29 mouse cellular contexts compared by ENCODE assay signal in the genomic region with DNA sequence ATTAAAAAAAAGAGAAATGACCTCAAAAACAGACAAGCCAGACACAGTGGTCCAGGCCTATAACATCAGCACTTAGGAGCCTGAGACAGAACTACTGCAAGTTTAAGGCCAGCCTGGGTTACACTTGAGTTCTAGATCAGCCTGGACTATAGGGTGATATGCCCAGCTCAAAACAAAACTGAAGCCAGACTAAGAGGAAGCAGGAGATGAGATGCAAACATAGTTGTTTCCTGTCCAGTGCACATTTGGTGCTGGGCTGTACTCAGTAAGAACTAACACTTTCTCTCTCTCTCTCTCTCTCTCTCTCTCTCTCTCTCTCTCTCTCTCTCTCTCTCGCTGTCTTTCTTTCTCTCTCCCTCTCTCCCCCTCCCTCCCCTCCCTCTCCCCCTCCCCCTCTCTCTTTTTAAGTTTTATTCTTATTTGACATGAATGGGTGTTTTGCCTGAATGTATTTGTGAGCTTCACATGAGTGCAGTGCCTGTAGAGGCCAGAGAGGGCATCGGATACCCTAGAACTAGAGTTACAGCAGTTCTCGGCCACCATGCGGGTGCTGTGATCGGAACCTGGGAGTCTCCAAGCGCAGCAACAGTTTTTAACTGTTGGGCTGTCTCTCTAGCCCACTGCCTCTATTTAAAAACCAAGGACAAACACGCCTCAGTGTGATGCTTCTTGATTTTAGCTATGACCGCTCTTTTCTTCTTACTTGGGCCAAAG. TPM values are rescaled to one million over a fixed set of nuclear protein-coding genes. Genes with fewer than 3 reads are reported as not detected.
DNase-seq lines count a peak whose midpoint lies in the region; ATAC-seq and TF ChIP-seq lines count a peak whose summit lies in the region.
"Had no signal": no experiment of that assay in that cellular context is flagged by ENCODE, and none has a peak within 500 bp of the region (broad histone marks: within the 10 kb centered on the region; RNA-seq: fewer than 3 reads in every experiment).

No protein-coding gene starts in this region.

- no peak overlapping the region for H3K4me3 ChIP-seq in lung, postnatal 0 days (ENCODE audit: low read depth, low read length)
- H3K4me3 ChIP-seq: embryonic facial prominence, embryonic 12.5 days; forebrain, embryonic 15.5 days; heart, adult 2 months; heart, embryonic 12.5 days; hindbrain, embryonic 13.5 days; limb, embryonic 10.5 days; limb, embryonic 15.5 days; midbrain, embryonic 12.5 days had no signal

- no peaks in the 10 kb centered on the region for H3K36me3 ChIP-seq in lung, postnatal 0 days (ENCODE audit: insufficient read depth, low read length)
- H3K36me3 ChIP-seq: embryonic facial prominence, embryonic 12.5 days; forebrain, embryonic 15.5 days; limb, embryonic 10.5 days; midbrain, embryonic 12.5 days had no signal

- H3K27ac ChIP-seq in lung, postnatal 0 days (ENCODE audit: low read length), result no peak overlapping the region
- H3K27ac ChIP-seq: embryonic facial prominence, embryonic 12.5 days; forebrain, embryonic 15.5 days; heart, adult 2 months; hindbrain, embryonic 13.5 days; kidney, postnatal 0 days; limb, embryonic 10.5 days; limb, embryonic 15.5 days; midbrain, embryonic 12.5 days had no signal

- no peaks in the 10 kb centered on the region for H3K9me3 ChIP-seq in lung, postnatal 0 days (ENCODE audit: low read length)
- H3K9me3 ChIP-seq: embryonic facial prominence, embryonic 12.5 days; forebrain, embryonic 15.5 days; hindbrain, embryonic 13.5 days; limb, embryonic 10.5 days; limb, embryonic 15.5 days; midbrain, embryonic 12.5 days had no signal

- no peak overlapping the region for H3K9ac ChIP-seq in lung, postnatal 0 days (replicated peaks; ENCODE audit: low read depth)
- H3K9ac ChIP-seq: embryonic facial prominence, embryonic 12.5 days; forebrain, embryonic 15.5 days; heart, embryonic 12.5 days; hindbrain, embryonic 13.5 days; limb, embryonic 15.5 days; midbrain, embryonic 12.5 days had no signal

- 0 out of 2 replicates have a peak, but pooled peaks have one; percentile 7 for TF ChIP-seq CTCF in lung, postnatal 0 days (IDR thresholded peaks at IDR 0.05)

- H3K4me1 ChIP-seq in lung, postnatal 0 days (ENCODE audit: insufficient read depth, low read depth, low read length), result no peaks in the 10 kb centered on the region
- H3K4me1 ChIP-seq: embryonic facial prominence, embryonic 12.5 days; forebrain, embryonic 15.5 days had no signal

- H3K27me3 ChIP-seq in lung, postnatal 0 days (replicated peaks; ENCODE audit: insufficient read depth, low read length), result no peaks in the 10 kb centered on the region
- H3K27me3 ChIP-seq: embryonic facial prominence, embryonic 12.5 days; forebrain, embryonic 15.5 days; heart, embryonic 12.5 days; hindbrain, embryonic 13.5 days; limb, embryonic 15.5 days; midbrain, embryonic 12.5 days had no signal

- ATAC-seq in lung, postnatal 0 days, result no peak
- ATAC-seq in granulocyte monocyte progenitor cell, adult 5-6 weeks (replicated peaks; ENCODE audit: poor library complexity, severe bottlenecking), result peak; percentile 34; the same call in 1 of the 2 replicates
- ATAC-seq in megakaryocyte progenitor cell, adult 5-6 weeks (replicated peaks; ENCODE audit: poor library complexity), result no peak
- ATAC-seq: forebrain, embryonic 15.5 days; intestine, embryonic 16.5 days had no signal

- DNase-seq in lung, postnatal 0 days (ENCODE audit: low spot score), result no peak
- no peak for DNase-seq in lung, postnatal 14 days
- DNase-seq in A20 (ENCODE audit: low read depth, low spot score) (peak; percentile 82), ES-CJ7 (ENCODE audit: low read depth, low spot score) (peak; percentile 61)
- no peak for DNase-seq in layer of hippocampus, postnatal 10 days (ENCODE audit: low spot score in 2 of 2)
- DNase-seq in right cerebral cortex, postnatal 10 days (ENCODE audit: low spot score in 2 of 2), result no peak
- DNase-seq: adrenal gland, adult 8-10 months; cerebellum, adult 8-10 months; embryo, embryonic 11 days; gastrocnemius, postnatal 36 days; heart, adult 2 months; heart, postnatal 4 days; kidney, adult 8-10 months; kidney, postnatal 4 days; layer of hippocampus, postnatal 36 days; retina, postnatal 1 day; thymus, adult 2 months; thymus, postnatal 4 days had no signal

- H3K4me2 ChIP-seq in lung, postnatal 0 days (replicated peaks; ENCODE audit: low read depth, low read length), result no peak overlapping the region
- H3K4me2 ChIP-seq: embryonic facial prominence, embryonic 12.5 days; forebrain, embryonic 15.5 days; heart, embryonic 12.5 days; hindbrain, embryonic 13.5 days; limb, embryonic 15.5 days; midbrain, embryonic 12.5 days had no signal

- TF ChIP-seq EP300 in lung, postnatal 0 days (IDR thresholded peaks at IDR 0.05), result no peak

- WGBS in lung, postnatal 0 days, result 82% methylated on average over 8 of the region's 8 CpGs

RNA-seq across cellular contexts. Expression of a gene that starts 4.9 kb away (rescaled TPM):
- polyA plus RNA-seq in lung, postnatal 0 days (2015; fragmentation: Nextera tagmentation; extraction: Ambion mirVana), result 24.1 and 28.5 TPM in 2 replicates
- 107 and 128 TPM in 2 replicates for total RNA-seq in granulocyte monocyte progenitor cell, adult 5-6 weeks (2014; fragmentation: Nextera tagmentation)
- 156 and 159 TPM in 2 replicates for total RNA-seq in granulocyte monocyte progenitor cell, adult 5-6 weeks (2017)
- total RNA-seq in layer of hippocampus, postnatal 10 days (2021), result 10 to 100 TPM; 67.2 to 70.4 TPM
- 158 and 185 TPM in 2 replicates for total RNA-seq in megakaryocyte progenitor cell, adult 5-6 weeks (2015)
- 116 and 151 TPM in 2 replicates for total RNA-seq in megakaryocyte progenitor cell, adult 5-6 weeks (2017)

Comparison
In these comparisons a context has a peak if more than half of its experiments do, and no peak if none do; other contexts are left out.
1. DNase-seq: peak in A20 (single experiment) and ES-CJ7 (single experiment); none in lung, postnatal 0 days (single experiment), lung, postnatal 14 days (single experiment), layer of hippocampus, postnatal 10 days (0 of 2) and right cerebral cortex, postnatal 10 days (0 of 2).